Mouse (Mus musculus) bone marrow, adult 2 months (tissue): ENCODE measurements around the gene Gpr183.

Experiments used
- CTCF ChIP-seq: fragments of 200-500 bp; IDR thresholded peaks from 2 replicates; pipeline ENCODE4 v1.5.1; 2011; ENCODE audit warnings: low read length, control low read depth; ENCODE audit not compliant: control insufficient read depth, insufficient read depth
- POLR2A ChIP-seq: fragments of 200-500 bp; IDR thresholded peaks from 2 replicates; pipeline ENCODE4 v1.6.1; 2011; ENCODE audit warnings: low read depth, mild to moderate bottlenecking, control low read depth, low read length, borderline replicate concordance; ENCODE audit not compliant: control insufficient read depth

GRCm38 (mm10) chr14:121987691-121988090, 22.7 kb upstream of the Gpr183 start:
- TF ChIP-seq POLR2A (no peak), CTCF (no peak)
